ENCODE assay signal across 8 mouse cellular contexts in genomic region chr9:56795721-56796655, GRCm38 (mm10). TPM values are rescaled to one million over a fixed set of nuclear protein-coding genes. Genes with fewer than 3 reads are reported as not detected.
DNase-seq lines count a peak whose midpoint lies in the region; ATAC-seq and TF ChIP-seq lines count a peak whose summit lies in the region.

Lingo1 (minus strand) TSS chr9:56796468.

- peak within 1 kb of the TSS; percentile 66 for H3K4me3 ChIP-seq in gastrocnemius, adult 2 months
- peak within 1 kb of the TSS; percentile 52 for H3K4me3 ChIP-seq in embryonic facial prominence, embryonic 14.5 days (ENCODE audit: low read depth, low read length)
- peak within 1 kb of the TSS; percentile 46 for H3K4me3 ChIP-seq in intestine, embryonic 15.5 days (replicated peaks)
- H3K4me3 ChIP-seq in liver, embryonic 15.5 days (replicated peaks): 0 out of 2 replicates have a peak within 1 kb of the TSS, but pooled peaks have one; percentile 4
- H3K4me3 ChIP-seq in stomach, embryonic 15.5 days (replicated peaks): peak within 1 kb of the TSS; percentile 45

- peak; percentile 62 for ATAC-seq in embryonic facial prominence, embryonic 14.5 days (ENCODE audit: low read depth)
- ATAC-seq in intestine, embryonic 15.5 days: peak; percentile 43; the same call in 1 of the 2 replicates
- no peak for ATAC-seq in liver, embryonic 15.5 days (ENCODE audit: insufficient read depth)
- ATAC-seq in stomach, embryonic 15.5 days (ENCODE audit: insufficient read depth, low FRiP score, low read depth): peak; percentile 36; the same call in 1 of the 2 replicates

- H3K27me3 ChIP-seq in embryonic facial prominence, embryonic 14.5 days (replicated peaks; ENCODE audit: control insufficient read depth, insufficient read depth, low read length): peaks cover 70% of the 10 kb centered on the region
- peaks cover 67% of the 10 kb centered on the region for H3K27me3 ChIP-seq in intestine, embryonic 15.5 days (replicated peaks)
- peaks cover 67% of the 10 kb centered on the region for H3K27me3 ChIP-seq in liver, embryonic 15.5 days
- H3K27me3 ChIP-seq in stomach, embryonic 15.5 days (replicated peaks): peaks cover 62% of the 10 kb centered on the region

- no peak within 1 kb of the TSS for H3K27ac ChIP-seq in gastrocnemius, adult 2 months
- H3K27ac ChIP-seq in embryonic facial prominence, embryonic 14.5 days (replicated peaks; ENCODE audit: low read depth, low read length): no peak within 1 kb of the TSS
- H3K27ac ChIP-seq in intestine, embryonic 15.5 days: no peak within 1 kb of the TSS
- no peak within 1 kb of the TSS for H3K27ac ChIP-seq in liver, embryonic 15.5 days (replicated peaks)
- H3K27ac ChIP-seq in stomach, embryonic 15.5 days: no peak within 1 kb of the TSS

- peak within 1 kb of the TSS; percentile 98 for H3K4me2 ChIP-seq in embryonic facial prominence, embryonic 14.5 days (ENCODE audit: low read depth, low read length)
- peak within 1 kb of the TSS; percentile 94 for H3K4me2 ChIP-seq in intestine, embryonic 15.5 days (replicated peaks)
- H3K4me2 ChIP-seq in liver, embryonic 15.5 days: peak within 1 kb of the TSS; percentile 36
- H3K4me2 ChIP-seq in stomach, embryonic 15.5 days: peak within 1 kb of the TSS; percentile 97

- no peaks in the 10 kb centered on the region for H3K36me3 ChIP-seq in embryonic facial prominence, embryonic 14.5 days (ENCODE audit: control insufficient read depth, insufficient read depth, low read length)
- H3K36me3 ChIP-seq in intestine, embryonic 15.5 days: no peaks in the 10 kb centered on the region
- H3K36me3 ChIP-seq in liver, embryonic 15.5 days (replicated peaks): no peaks in the 10 kb centered on the region
- H3K36me3 ChIP-seq in stomach, embryonic 15.5 days: no peaks in the 10 kb centered on the region

- TF ChIP-seq CTCF in gastrocnemius, adult 2 months (IDR thresholded peaks at IDR 0.05): no peak

- peaks cover 5% of the 10 kb centered on the region; the same call in 1 of the 2 replicates for H3K4me1 ChIP-seq in embryonic facial prominence, embryonic 14.5 days (ENCODE audit: control insufficient read depth, insufficient read depth, low read length)
- H3K4me1 ChIP-seq in intestine, embryonic 15.5 days (replicated peaks): peaks cover 17% of the 10 kb centered on the region
- H3K4me1 ChIP-seq in liver, embryonic 15.5 days (replicated peaks): no peaks in the 10 kb centered on the region
- H3K4me1 ChIP-seq in stomach, embryonic 15.5 days: peaks cover 15% of the 10 kb centered on the region

- DNase-seq in gastrocnemius, adult 2 months: peak; percentile 26
- no peak for DNase-seq in gastrocnemius, postnatal 4 days (ENCODE audit: low spot score in 2 of 2)
- DNase-seq in Muller cell, postnatal 12 days (ENCODE audit: inconsistent ontology term): peak; percentile 11
- DNase-seq in embryonic facial prominence, embryonic 14.5 days (ENCODE audit: low spot score): peak; percentile 33
- no peak for DNase-seq in thymus, postnatal 14 days

- peak within 1 kb of the TSS; percentile 51 for H3K9ac ChIP-seq in embryonic facial prominence, embryonic 14.5 days (ENCODE audit: low read depth, low read length)
- peak within 1 kb of the TSS; percentile 40 for H3K9ac ChIP-seq in intestine, embryonic 15.5 days
- H3K9ac ChIP-seq in liver, embryonic 15.5 days: no peak within 1 kb of the TSS
- H3K9ac ChIP-seq in stomach, embryonic 15.5 days: no peak within 1 kb of the TSS

- intact Hi-C loops in gastrocnemius, adult 2 months (cut with DNase I): no loop called here

- no peaks in the 10 kb centered on the region for H3K9me3 ChIP-seq in embryonic facial prominence, embryonic 14.5 days (ENCODE audit: control insufficient read depth, low read length)
- no peaks in the 10 kb centered on the region for H3K9me3 ChIP-seq in intestine, embryonic 15.5 days
- no peaks in the 10 kb centered on the region for H3K9me3 ChIP-seq in liver, embryonic 15.5 days (replicated peaks)
- H3K9me3 ChIP-seq in stomach, embryonic 15.5 days: no peaks in the 10 kb centered on the region

- under 1% methylated on average over 38 of the region's 88 CpGs for WGBS in embryonic facial prominence, embryonic 14.5 days
- WGBS in intestine, embryonic 15.5 days: under 1% methylated on average over 88 of the region's 88 CpGs
- WGBS in liver, embryonic 15.5 days (ENCODE audit: insufficient replicate concordance): 2% methylated on average over 88 of the region's 88 CpGs
- WGBS in stomach, embryonic 15.5 days: 1% methylated on average over 70 of the region's 88 CpGs

RNA-seq across cellular contexts. Expression of gene Lingo1, which starts in this region (rescaled TPM):
- total RNA-seq in gastrocnemius, adult 2 months (2021): under 1 TPM; 0.17 to 0.48 TPM
- total RNA-seq in gastrocnemius, postnatal 4 days (2021): 1 to 10 TPM; 3.2 TPM
- polyA plus RNA-seq in embryonic facial prominence, embryonic 14.5 days (2014; fragmentation: Nextera tagmentation; extraction: Ambion mirVana): 6.4 and 8.3 TPM in 2 replicates
- polyA plus RNA-seq in intestine, embryonic 15.5 days (2015; fragmentation: Nextera tagmentation; extraction: Ambion mirVana): 2.0 and 2.2 TPM in 2 replicates
- 0.24 and 0.26 TPM in 2 replicates for polyA plus RNA-seq in liver, embryonic 15.5 days (2015; fragmentation: Nextera tagmentation; extraction: Ambion mirVana)
- 2.8 and 3.0 TPM in 2 replicates for polyA plus RNA-seq in stomach, embryonic 15.5 days (2015; fragmentation: Nextera tagmentation; extraction: Ambion mirVana)

Comparison
In these comparisons a context has a peak if more than half of its experiments do, and no peak if none do; other contexts are left out.
1. Peak in DNase-seq and H3K4me3 ChIP-seq in gastrocnemius, adult 2 months; RNA of the gene not detected or under 1 TPM.
2. DNase-seq: peak in Muller cell, postnatal 12 days (single experiment) and embryonic facial prominence, embryonic 14.5 days (single experiment); none in gastrocnemius, postnatal 4 days (0 of 2) and thymus, postnatal 14 days (single experiment).
3. H3K4me3 ChIP-seq: peak in every context shown above with its lines; median percentile 66 in gastrocnemius, adult 2 months; 52 in embryonic facial prominence, embryonic 14.5 days; 46 in intestine, embryonic 15.5 days; 45 in stomach, embryonic 15.5 days; 4 in liver, embryonic 15.5 days.
4. H3K4me2 ChIP-seq: peak in every context shown above with its lines; median percentile 98 in embryonic facial prominence, embryonic 14.5 days; 97 in stomach, embryonic 15.5 days; 94 in intestine, embryonic 15.5 days; 36 in liver, embryonic 15.5 days.
5. H3K9ac ChIP-seq: peak in embryonic facial prominence, embryonic 14.5 days (single experiment) and intestine, embryonic 15.5 days (single experiment); none in liver, embryonic 15.5 days (single experiment) and stomach, embryonic 15.5 days (single experiment).